Mouse (Mus musculus) embryo, embryonic 9.5 days (tissue): Measurements from ENCODE around the gene Ldlr.
"Not testable (repeated sequence)": the region's sequence is repeated elsewhere in the genome, so short reads cannot be mapped to it uniquely, and the experiment has no call there.

Experiments
- DNase-seq: peaks from one replicate; pipeline ENCODE4 v3.0.0-alpha.2; 2017; ENCODE audit errors: extremely low spot score

Gene Ldlr

GRCm38 (mm10) chr9:21788234-21788633 lies 65.0 kb downstream of the Ldlr start:
- DNase-seq = no peak

- DNase-seq = no peak
Observed at GRCm38 (mm10) chr9:21791861-21792260, 68.6 kb downstream of the Ldlr start.

DNA sequence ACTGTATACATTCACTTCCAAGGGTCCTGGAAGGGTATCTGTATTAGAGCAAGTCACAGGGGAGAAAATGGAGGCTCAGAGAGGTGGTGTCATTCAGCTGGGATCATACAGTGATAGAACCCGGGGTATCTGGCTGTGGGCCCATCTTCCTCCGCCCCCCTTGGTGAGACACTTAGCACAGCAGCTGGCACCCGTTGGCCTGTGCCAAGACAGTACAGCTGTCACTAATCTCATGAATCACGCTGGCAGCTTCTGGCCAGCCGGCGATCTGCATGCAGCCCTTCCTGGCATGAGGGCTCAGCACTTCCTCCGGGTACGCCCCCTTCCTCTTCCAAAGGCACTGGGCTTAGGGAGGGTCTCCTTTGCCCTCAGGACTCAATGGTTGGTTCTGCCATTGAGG lies 69.4 kb downstream of the Ldlr start:
- DNase-seq = no peak

DNA sequence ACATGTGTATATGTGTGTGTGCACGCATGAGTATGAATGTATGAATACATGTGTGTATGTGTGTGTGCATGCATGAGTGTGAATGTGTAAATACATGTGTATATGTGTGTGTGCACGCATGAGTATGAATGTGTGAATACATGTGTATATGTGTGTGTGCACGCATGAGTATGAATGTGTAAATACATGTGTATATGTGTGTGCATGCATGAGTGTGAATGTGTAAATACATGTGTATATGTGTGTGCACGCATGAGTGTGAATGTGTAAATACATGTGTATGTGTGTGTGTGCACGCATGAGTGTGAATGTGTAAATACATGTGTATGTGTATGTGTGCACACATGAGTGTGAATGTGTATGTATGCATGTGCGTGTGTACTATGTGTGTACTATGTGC lies 70.2 kb downstream of the Ldlr start:
- not testable (repeated sequence) for DNase-seq

GRCm38 (mm10) chr9:21794344-21794834 lies 71.1 kb downstream of the Ldlr start:
- no peak for DNase-seq

DNA sequence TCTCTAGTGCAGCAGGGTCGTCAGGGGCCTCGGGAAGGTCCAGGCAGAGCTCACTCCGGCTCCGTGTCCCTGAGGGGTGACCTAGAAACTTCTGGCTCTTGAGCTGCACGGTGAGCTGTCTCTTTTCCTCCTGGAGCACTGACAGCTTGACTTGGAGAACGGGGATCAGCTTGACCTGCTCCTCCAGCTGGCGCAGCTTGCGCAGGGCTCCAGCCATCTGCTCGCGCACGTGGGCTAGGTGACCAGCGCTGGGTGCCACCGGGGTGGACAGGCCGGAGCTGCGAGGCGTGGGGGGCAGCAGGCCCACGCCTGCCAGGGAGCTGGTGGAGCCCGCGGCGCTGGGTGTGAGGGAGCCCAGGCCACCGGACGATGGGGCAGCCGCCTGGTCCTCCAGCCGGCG lies 71.6 kb downstream of the Ldlr start:
- no peak for DNase-seq

DNA sequence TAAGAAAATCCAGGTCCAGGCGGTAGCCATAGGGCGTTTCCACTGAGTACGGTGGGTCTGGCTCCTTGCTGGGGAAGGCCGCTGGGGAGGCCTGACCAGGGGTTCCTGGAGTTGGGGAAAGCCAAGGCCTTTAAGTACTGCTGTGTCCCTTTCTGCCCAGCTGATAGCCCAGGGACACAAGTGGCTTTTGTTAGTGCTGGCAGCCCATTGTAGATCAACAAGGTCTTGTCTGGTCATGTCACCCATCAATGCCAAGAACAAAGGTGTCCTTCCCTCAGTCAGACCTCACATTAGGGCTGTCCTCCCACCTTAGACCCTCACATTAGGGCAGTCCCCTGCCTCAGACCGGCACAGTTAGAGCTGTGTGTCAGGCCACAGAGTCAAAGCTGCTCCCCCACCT lies 72.3 kb downstream of the Ldlr start:
- DNase-seq = no peak

DNA sequence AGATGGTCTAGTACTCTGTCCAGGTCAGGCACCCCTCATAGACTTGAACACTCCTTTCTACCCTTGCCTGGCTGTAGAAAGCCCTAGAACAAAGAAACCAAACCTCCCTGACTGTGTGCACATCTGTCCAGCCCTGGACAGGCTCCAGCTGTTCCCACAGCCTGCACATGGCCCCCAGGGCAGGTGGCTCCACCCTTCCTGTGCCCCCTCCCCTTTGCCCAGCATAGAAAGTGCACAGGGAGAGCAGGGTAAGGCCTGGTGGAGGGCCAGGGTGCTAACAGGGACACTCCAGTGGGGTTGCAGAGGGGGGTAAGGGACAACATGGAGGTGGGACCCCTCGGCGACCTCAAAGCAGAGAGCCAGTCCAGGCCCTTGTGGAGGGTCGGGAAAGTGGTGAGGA lies 73.0 kb downstream of the Ldlr start:
- DNase-seq = no peak

DNA sequence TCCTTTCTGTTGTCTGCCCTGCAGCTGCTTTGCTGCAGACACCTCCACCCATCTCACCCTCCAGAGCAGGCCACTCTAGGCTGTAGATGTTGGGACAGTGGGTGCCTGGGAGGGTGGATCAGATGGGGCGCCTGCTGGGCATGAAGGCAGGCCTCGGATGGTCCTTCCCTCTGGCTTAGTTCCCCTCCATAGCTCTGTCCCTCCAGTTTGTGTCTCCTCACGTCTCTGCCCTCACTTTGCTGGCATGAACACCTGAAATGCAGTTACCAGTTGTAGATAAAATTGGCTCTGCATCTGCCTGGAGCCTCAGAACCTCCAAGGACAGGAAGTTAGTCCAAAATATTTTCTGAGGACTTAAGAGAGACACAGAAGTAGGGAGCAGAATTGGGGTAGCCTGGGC lies 73.6 kb downstream of the Ldlr start:
- no peak for DNase-seq

DNA sequence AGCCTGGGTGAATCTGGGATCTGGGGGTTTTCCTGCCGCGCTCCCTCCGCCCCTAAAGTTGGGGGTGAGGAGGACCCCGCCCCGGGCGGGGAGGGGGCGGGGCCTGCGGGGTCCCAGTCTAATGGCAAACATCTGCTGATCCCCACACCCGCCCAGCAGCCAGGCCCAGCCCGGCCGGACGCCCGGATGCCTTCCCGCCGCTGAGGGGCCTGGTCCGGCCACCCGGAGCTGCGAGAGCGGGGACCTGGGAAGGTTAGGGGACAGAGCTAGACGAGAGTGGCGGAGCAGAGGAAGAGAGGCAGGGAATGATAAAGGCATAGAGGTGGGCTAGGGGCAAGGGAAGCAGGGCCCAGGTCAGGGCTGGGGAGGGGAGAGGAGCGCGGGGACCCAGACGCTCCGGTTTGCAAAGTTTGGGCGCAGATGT lies 74.7 kb downstream of the Ldlr start:
- DNase-seq = peak; percentile 85

GRCm38 (mm10) chr9:21798345-21799009 lies 75.2 kb downstream of the Ldlr start, which contains the start of gene Kank2:
Kank2 (minus strand) TSS chr9:21798744.
- DNase-seq = peak; percentile 94

GRCm38 (mm10) chr9:21799010-21799350 lies 75.7 kb downstream of the Ldlr start:
- DNase-seq = no peak
